Mouse (Mus musculus) CH12.LX (cell line): ENCODE measurements at regions not wholly inside any gene's neighbourhood (a gene's known extent, or its start where the extent isn't known, plus 50 kb on each side); places are given as distances from the start of the nearest gene placed in this dataset.

Source experiments
- CTCF ChIP-seq, 2 experiments: IDR thresholded peaks in 1 of 2; conservative IDR thresholded peaks in 1 of 2; 2 replicates each; pipeline ENCODE4 v1.5.1; 2011 to 2012; ENCODE audit warnings: low read depth in 2 of 2, low read length in 2 of 2, improper control_type of control experiment in 1 of 2, inconsistent platforms in 1 of 2, mild to moderate bottlenecking in 1 of 2, moderate library complexity in 1 of 2
- ELF1 ChIP-seq: IDR thresholded peaks from 2 replicates; pipeline ENCODE4 v1.6.1; 2014; ENCODE audit warnings: low read depth, mild to moderate bottlenecking, inconsistent platforms, low read length, improper control_type of control experiment
- EP300 ChIP-seq: IDR thresholded peaks from 2 replicates; pipeline ENCODE4 v1.6.1; 2011; ENCODE audit warnings: low read length, improper control_type of control experiment
- MAX ChIP-seq: IDR thresholded peaks from 2 replicates; pipeline ENCODE4 v1.6.1; 2011; ENCODE audit warnings: low read length, improper control_type of control experiment
- MEF2A ChIP-seq: IDR thresholded peaks from 2 replicates; pipeline ENCODE4 v1.6.1; 2014; ENCODE audit warnings: low read depth, mild to moderate bottlenecking, inconsistent platforms, low read length, improper control_type of control experiment, borderline replicate concordance
- NELFE ChIP-seq: IDR thresholded peaks from 2 replicates; pipeline ENCODE4 v1.6.1; 2011; ENCODE audit warnings: low read depth, low read length, improper control_type of control experiment
- POLR2A ChIP-seq: IDR thresholded peaks from 2 replicates; pipeline ENCODE4 v1.6.1; 2011; ENCODE audit warnings: low read depth, mild to moderate bottlenecking, improper control_type of control experiment, low read length
- POLR2AphosphoS2 ChIP-seq: IDR thresholded peaks from 2 replicates; pipeline ENCODE4 v1.6.1; 2011; ENCODE audit warnings: low read depth, low read length, improper control_type of control experiment
- RAD21 ChIP-seq: IDR thresholded peaks from 2 replicates; pipeline ENCODE4 v1.6.1; 2011; ENCODE audit warnings: low read depth, mild to moderate bottlenecking, low read length, improper control_type of control experiment, moderate library complexity
- RCOR1 ChIP-seq: conservative IDR thresholded peaks from 2 replicates; pipeline ENCODE4 v1.6.1; 2012; ENCODE audit warnings: low read depth, mild to moderate bottlenecking, inconsistent platforms, low read length, improper control_type of control experiment

DNA sequence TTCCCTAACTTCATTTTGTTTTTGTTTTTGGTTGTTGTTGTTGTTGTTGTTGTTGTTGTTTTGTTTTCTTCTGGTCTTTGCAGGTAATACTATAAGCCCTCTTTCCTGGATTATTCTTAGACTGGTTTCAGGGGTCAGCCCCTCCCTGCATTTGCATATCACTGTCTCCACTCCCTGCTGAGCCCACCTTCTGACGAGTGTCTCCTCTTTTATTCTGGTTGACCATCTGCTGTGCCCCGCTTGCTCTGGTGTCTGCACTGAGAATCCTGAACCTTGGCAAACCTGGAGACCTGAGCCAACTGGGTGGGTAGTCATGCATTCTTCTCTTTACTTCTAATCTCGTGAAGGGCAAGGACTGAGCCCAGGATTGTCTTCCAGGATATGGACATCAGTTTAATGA lies 134.4 kb upstream of the Irx5 start:
- TF ChIP-seq POLR2A = no peak
- no peak for TF ChIP-seq CTCF (conservative IDR thresholded peaks at IDR 0.05 in 1 of 2, IDR thresholded peaks at IDR 0.05 in 1 of 2; ENCODE audit: low read depth in 2 of 2, low read length in 2 of 2)
- TF ChIP-seq NELFE = no peak
- no peak for TF ChIP-seq POLR2AphosphoS2
- no peak for TF ChIP-seq EP300
- TF ChIP-seq MEF2A = no peak
- no peak for TF ChIP-seq RAD21
- no peak for TF ChIP-seq RCOR1
- no peak for TF ChIP-seq ELF1
- no peak for TF ChIP-seq MAX
